Mouse (Mus musculus) embryonic stem cell, embryonic (primary cell): ENCODE results near the gene Ankrd40.

Experiments used
- CTCF ChIA-PET, 4 experiments: fragments of 300-600 bp in 2 of 4; fragments of 350-600 bp in 2 of 4; sonication (Branson Sonifier 250); formaldehyde crosslinking; loops; one replicate each; lab custom pipeline; 2022; ENCODE audit warnings: inconsistent platforms in 2 of 4; lab: Charles Lee
- POLR2A ChIA-PET, 4 experiments: fragments of 300-600 bp in 2 of 4; fragments of 350-600 bp in 2 of 4; sonication (Branson Sonifier 250); formaldehyde crosslinking; loops; one replicate each; lab custom pipeline; 2022; ENCODE audit warnings: antibody characterized with exemption in 4 of 4, inconsistent platforms in 1 of 4; lab: Charles Lee

The Ankrd40 gene

DNA sequence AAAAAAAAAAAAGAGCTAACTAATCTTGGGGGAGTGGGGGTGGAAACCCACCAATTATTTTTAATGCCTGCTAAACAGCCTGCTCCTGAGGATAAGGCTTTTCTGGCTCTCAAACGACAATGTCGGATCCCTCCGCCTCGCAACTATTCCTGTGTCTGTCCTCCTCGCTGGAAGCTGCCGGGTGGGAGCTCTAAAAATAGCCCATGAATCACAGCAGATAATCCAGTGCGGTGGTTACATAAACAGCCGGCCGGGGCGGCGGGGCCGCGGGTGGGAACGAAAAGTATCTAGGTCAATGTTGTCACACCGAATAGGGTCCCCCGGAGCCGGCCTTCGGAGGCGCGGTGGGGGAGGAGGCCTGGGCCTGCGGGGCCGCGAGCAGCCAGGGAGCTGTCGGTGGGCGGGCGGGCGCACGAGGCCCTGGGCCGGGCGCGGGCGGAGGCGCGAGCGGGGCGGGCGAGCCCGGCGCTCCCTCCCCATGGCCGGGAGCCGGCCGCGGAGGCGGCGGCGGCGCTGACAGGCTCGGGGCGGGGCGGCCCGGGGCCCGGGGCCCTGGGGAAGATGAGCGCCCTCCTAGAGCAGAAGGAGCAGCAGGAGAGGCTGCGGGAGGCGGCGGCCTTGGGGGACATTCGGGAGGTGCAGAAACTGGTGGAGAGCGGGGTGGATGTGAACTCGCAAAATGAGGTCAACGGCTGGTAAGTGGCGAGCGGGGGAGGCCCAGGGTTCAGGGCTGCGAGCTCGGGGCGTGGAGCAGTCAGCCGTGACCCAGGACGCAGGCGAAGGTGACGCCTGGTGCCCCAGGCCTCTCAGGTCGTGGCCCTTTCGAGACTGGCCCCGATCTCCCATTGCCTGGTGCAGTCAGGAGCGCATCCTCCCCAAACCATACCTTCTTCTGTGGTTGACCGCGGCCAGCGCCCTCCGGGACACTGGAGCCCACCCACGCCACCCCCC is at the start of gene Ankrd40:
TSS of gene Ankrd40 (plus strand) at position 309 of the 951 bp plus-strand sequence.
- ChIA-PET CTCF (interaction anchor here (0.5 to 1.9 kb wide), 15 partner anchors 9 to 402 kb away, joined by 3 to 9 read pairs (median 4); partner anchors contain the start of gene Spata20 (in 1 of the 4)), POLR2A (interaction anchor here (0.5 to 5.0 kb wide), 76 partner anchors 9 to 876 kb away, joined by 3 to 91 read pairs (median 4); partner anchors contain the start of genes Tob1 (in 3 of the 4), Cacna1g (in 1 of the 4), Chad (in 1 of the 4) and Gm20390 (in 1 of the 4))

DNA sequence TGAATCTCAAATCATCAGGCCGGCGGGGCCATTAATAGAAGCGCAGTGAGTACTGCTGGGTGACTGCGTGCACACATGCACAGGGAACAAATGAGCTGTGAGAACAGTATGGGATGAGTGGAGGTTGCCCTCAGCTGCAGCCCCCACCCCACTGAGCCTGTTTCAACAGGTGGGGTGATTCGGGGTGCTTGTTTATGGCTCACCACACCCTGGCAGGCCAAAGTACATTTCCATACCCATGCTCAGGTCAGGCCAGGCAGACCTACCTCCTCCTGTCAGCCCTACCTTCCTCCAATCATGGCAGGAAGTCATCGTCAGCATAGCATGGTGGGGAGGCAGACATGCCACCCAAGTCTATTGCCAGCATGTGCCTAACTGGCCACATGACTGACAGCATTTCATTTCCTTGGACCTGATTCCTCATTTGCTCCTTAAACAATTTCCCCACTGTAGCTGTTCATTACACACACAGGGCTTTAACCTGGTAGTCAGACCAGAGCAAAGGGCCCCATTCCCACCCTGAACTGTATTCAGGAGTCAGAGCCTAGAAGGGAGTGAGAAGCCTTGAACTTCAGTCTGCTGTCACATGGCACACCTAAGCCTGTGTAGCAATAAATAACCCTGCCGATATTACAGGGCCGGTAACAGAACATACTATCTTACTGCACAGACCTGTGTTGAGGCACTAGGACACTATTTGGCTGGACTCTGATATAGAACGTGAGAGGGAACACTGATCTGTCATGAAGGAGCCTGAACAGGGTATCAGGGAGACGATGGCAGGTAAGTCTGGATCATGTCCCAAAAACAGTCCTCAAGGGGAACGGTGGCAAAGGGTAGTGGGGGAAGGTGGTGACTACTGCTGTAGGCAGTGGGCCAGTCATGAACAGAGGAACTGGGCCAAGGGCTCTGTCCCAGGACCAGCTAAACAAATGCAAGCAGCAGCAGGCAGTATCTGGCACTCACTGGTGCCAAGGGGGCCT is 46.3 kb upstream of the Ankrd40 start, which contains the start of gene Gm21885:
TSS of gene Gm21885 (plus strand) at position 675 of the 983 bp plus-strand sequence.
- ChIA-PET POLR2A (interaction anchor here in 2 of 4 experiments (0.6 to 13.9 kb wide), 8 partner anchors 17 to 193 kb away, joined by 3 to 206 read pairs (median 6); partner anchors contain the start of genes Luc7l3 (in 1 of the 2) and Tob1 (in 1 of the 2)), CTCF (interaction anchor here in 2 of 4 experiments (0.6 to 1.2 kb wide), 3 partner anchors 148 to 404 kb away, joined by 3 to 4 read pairs (median 3); no protein-coding TSS in a partner anchor)

- POLR2A ChIA-PET: interaction anchor here in 1 of 4 experiments (0.7 to 13.9 kb wide), 4 partner anchors 18 to 144 kb away, joined by 3 to 206 read pairs (median 4); no protein-coding TSS in a partner anchor
- CTCF ChIA-PET: interaction anchor here in 2 of 4 experiments (0.6 to 0.7 kb wide), 3 partner anchors 17 to 404 kb away, joined by 3 read pairs; no protein-coding TSS in a partner anchor
Observed at GRCm38 (mm10) chr11:94282291-94282690, 45.5 kb upstream of the Ankrd40 start.

DNA sequence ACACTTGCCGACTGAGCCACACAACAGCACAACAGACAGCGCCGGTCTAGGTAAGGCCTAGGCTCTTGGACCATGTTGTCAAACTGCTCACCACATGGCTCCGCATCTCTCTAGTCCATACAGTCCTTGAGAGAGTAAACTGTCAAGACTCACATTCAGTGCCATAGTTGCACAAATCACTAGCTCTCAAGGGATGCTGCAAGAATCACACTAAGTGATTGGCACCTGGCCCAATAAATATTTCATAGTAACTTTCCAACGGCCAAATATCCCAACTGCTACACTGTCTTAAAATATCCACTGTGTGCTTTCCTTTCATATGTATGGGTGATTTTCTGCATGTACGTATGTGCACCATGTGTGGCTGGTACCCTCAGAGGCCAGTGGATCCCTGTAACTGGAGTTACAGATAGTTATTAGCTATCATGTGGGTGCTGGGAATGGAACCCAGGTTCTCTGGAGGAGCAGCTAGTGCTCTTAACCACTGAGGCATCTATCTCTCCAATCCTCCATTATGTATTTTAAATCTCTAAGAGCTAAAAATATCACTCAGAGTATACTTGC is 44.2 kb upstream of the Ankrd40 start:
- ChIA-PET CTCF (interaction anchor here in 1 of 4 experiments (0.6 kb wide), 1 partner anchor 18 kb away, joined by 16 read pairs; no protein-coding TSS in a partner anchor), POLR2A (interaction anchor here in 3 of 4 experiments (0.5 to 13.9 kb wide), 13 partner anchors 10 to 244 kb away, joined by 3 to 206 read pairs (median 4); partner anchors contain the start of gene Tob1 (in 2 of the 3))

GRCm38 (mm10) chr11:94285886-94286574 is 41.8 kb upstream of the Ankrd40 start:
- ChIA-PET POLR2A (interaction anchor here (0.5 to 13.9 kb wide), 30 partner anchors 9 to 709 kb away, joined by 3 to 206 read pairs (median 3); partner anchors contain the start of genes Luc7l3 (in 2 of the 4), Spata20 (in 2 of the 4) and Tob1 (in 2 of the 4)), CTCF (interaction anchor here in 3 of 4 experiments (0.7 to 1.7 kb wide), 3 partner anchors 9 to 22 kb away, joined by 4 to 8 read pairs (median 4); no protein-coding TSS in a partner anchor)

GRCm38 (mm10) chr11:94287105-94287504 is 40.7 kb upstream of the Ankrd40 start:
- POLR2A ChIA-PET: interaction anchor here in 3 of 4 experiments (0.8 to 13.9 kb wide), 19 partner anchors 8 to 199 kb away, joined by 3 to 206 read pairs (median 4); partner anchors contain the start of genes Luc7l3 (in 2 of the 3), Spata20 (in 1 of the 3) and Tob1 (in 1 of the 3)
- CTCF ChIA-PET: interaction anchor here in 3 of 4 experiments (0.9 to 1.7 kb wide), 3 partner anchors 10 to 50 kb away, joined by 3 to 8 read pairs (median 4); no protein-coding TSS in a partner anchor

GRCm38 (mm10) chr11:94290062-94290740 is 37.6 kb upstream of the Ankrd40 start:
- POLR2A ChIA-PET: interaction anchor here in 2 of 4 experiments (1.5 to 18.6 kb wide), 5 partner anchors 5 to 79 kb away, joined by 3 to 206 read pairs (median 8); partner anchors contain the start of gene Gm21885 (in 1 of the 2)
- CTCF ChIA-PET: no interaction called here

DNA sequence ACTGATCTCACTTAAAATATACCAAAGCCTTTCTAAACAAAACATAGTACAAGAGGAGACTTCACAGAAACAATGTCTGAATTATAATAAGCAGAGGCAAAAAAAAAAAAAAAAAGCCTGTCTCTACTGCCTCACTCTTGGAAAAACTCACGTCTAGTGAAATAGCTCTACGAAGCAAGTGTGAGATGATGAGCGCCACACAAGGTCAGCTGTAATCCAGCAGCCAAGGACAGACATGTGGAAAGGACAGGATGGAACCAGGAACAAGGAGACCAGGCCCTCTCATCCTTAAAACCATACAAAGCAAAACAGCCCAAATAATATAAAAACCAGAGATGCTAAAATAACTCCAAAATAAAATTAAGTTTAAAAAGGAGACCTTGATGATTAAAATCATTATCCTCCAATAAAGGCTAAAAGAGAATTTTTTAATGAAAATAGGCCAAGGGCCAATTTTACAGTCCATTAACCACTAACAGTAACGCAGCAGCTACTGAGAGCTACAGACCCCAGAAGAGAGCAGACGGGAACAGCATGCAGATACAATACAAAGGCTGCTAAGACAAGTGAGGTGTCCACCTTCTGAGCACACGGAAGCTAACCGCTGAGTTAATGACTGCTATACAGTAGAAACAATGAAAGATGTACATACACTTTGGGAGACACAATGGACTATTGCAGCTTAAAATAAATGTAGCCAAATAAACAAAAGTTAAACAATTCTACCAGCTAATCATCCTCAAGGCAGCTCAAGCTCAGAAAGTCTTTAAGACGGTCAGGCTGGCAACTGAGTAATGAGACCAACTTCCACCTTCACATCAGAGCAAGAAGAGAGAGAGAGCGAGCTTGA is 32.6 kb upstream of the Ankrd40 start:
- ChIA-PET CTCF (interaction anchor here in 3 of 4 experiments (0.6 to 1.4 kb wide), 5 partner anchors 9 to 279 kb away, joined by 3 to 11 read pairs (median 3); no protein-coding TSS in a partner anchor), POLR2A (interaction anchor here (0.6 to 18.6 kb wide), 18 partner anchors 9 to 318 kb away, joined by 3 to 303 read pairs (median 4); partner anchors contain the start of genes Ankrd40 (in 2 of the 4), Gm21885 (in 1 of the 4), Luc7l3 (in 1 of the 4) and Tob1 (in 1 of the 4))

- ChIA-PET CTCF (interaction anchor here in 3 of 4 experiments (0.6 to 1.4 kb wide), 3 partner anchors 174 to 236 kb away, joined by 3 read pairs; partner anchors contain the start of gene Spata20 (in 1 of the 3)), POLR2A (interaction anchor here in 3 of 4 experiments (0.5 to 14.0 kb wide), 20 partner anchors 9 to 487 kb away, joined by 3 to 303 read pairs (median 5); partner anchors contain the start of genes Luc7l3 (in 3 of the 3), Ankrd40 (in 2 of the 3), Cacna1g (in 1 of the 3) and Tob1 (in 1 of the 3))
Observed at GRCm38 (mm10) chr11:94312733-94313132, 15.1 kb upstream of the Ankrd40 start.

DNA sequence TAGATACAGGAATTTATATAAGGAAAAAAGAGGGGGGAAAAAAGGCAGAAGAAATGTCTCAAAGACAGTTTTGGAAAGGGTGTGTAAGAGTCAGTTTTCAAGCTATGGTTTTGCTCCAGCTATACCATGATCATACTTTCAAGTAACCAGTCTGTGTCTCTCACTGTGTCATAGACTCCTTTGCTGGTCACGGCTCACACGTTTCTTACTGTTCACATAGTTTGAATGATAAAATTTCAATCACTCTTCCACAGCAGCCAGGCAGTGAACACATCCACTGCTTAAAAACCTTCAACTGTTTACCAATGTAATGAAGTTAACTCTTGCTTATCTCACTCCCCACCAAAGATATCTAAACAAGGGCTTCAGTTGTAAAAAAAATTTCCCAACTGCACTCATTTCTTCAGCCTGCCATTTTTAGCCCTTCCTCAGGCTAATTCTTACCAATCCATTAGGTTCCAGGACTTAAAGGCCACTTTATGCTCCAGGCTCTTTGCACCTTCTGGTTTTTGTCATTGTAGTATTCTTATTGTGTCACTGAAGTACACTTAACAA is 13.6 kb upstream of the Ankrd40 start:
- POLR2A ChIA-PET: interaction anchor here in 3 of 4 experiments (0.5 to 14.0 kb wide), 14 partner anchors 8 to 270 kb away, joined by 3 to 303 read pairs (median 7); partner anchors contain the start of genes Ankrd40 (in 2 of the 3), Luc7l3 (in 2 of the 3) and Tob1 (in 1 of the 3)
- CTCF ChIA-PET: no interaction called here

- CTCF ChIA-PET: no interaction called here
- POLR2A ChIA-PET: interaction anchor here in 3 of 4 experiments (0.6 to 14.0 kb wide), 11 partner anchors 10 to 324 kb away, joined by 3 to 303 read pairs (median 8); partner anchors contain the start of genes Ankrd40 (in 2 of the 3) and Tob1 (in 1 of the 3)
Observed at GRCm38 (mm10) chr11:94315308-94315707, 12.5 kb upstream of the Ankrd40 start.

GRCm38 (mm10) chr11:94316528-94316927 is 11.3 kb upstream of the Ankrd40 start:
- POLR2A ChIA-PET: interaction anchor here in 3 of 4 experiments (0.5 to 14.0 kb wide), 14 partner anchors 8 to 292 kb away, joined by 3 to 303 read pairs (median 5); partner anchors contain the start of genes Ankrd40 (in 2 of the 3), Tob1 (in 2 of the 3) and Cacna1g (in 1 of the 3)
- CTCF ChIA-PET: no interaction called here

DNA sequence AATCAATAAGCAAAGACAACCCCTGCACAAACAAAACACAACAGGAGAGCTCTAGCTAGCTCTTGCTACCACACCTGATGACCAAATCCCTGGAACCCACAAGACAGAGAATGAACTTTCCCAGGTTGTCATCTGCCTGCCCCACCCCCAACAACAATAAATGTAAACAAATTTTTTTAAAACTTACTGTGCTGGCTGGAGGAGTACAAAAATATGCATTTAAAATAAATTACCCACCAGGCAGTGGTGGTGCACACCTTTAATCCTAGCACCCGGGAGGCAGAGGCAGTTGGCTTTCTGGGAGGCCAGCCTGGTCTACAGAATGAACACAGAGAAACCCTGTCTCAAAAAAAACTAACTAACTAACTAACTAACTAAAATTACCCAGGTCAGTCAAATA is 10.8 kb upstream of the Ankrd40 start:
- ChIA-PET CTCF (no interaction called here), POLR2A (interaction anchor here (0.5 to 14.0 kb wide), 17 partner anchors 8 to 292 kb away, joined by 3 to 303 read pairs (median 5); partner anchors contain the start of genes Ankrd40 (in 2 of the 4), Tob1 (in 2 of the 4) and Cacna1g (in 1 of the 4))
